Mouse (Mus musculus): ENCODE results near the gene Ankle1. TPM values are rescaled to one million over a fixed set of nuclear protein-coding genes. Genes with fewer than 3 reads are reported as not detected.
A peak's percentile ranks its signal among the peaks of the same experiment; 100 is the strongest.

Ankle1 gene
- polyA plus RNA-seq, 1 experiment from 2014 or later: 30.5 TPM

DNA sequence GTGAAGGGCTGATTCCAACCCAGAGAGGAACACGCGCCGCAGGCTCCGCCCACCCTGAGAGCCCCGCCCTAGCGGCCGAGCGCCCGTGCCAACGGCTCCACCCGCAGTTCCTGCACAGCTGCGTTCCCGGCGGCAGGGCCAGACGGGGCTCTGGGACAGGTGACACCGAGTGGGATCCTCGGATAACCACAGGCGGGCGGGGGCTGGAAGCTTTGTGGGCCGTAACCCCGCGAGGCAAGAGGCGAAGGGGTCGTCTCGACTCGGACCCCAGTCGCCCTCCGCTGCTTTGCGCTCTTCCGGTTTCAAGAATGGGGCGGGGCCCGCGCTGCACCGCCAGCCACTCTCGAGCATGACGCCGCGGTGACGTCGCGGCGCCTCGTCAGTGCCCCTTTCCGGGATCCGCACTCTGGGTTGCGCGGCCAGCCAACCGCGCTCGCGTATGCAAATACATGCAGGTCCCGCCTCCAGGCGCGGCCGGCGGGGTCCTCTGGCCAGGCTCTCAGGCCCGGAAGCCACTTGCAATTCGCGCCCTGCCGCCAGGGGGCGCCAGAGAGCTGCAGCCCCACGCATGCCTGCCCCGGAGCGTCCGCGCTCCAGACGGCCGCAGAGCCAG, 34.5 kb upstream of the Ankle1 start, which contains the start of gene Ocel1:
Gene Ocel1, plus strand, starts transcription at position 63 of the 613 bp plus-strand sequence.
- Histone ChIP-seq H3K9ac (ENCODE audit: low read length) (peak within 1 kb of the TSS; percentile 50; the same call in 1 of the 2 replicates), H3K4me1 (replicated peaks; ENCODE audit: control insufficient read depth, insufficient read depth, low read length) (peaks cover 22% of the 10 kb centered on the region), H3K27ac (ENCODE audit: low read depth) (peak within 1 kb of the TSS; percentile 51; the same call in 1 of the 2 replicates), H3K36me3 (ENCODE audit: control insufficient read depth, insufficient read depth, low read length) (peaks cover 41% of the 10 kb centered on the region), H3K9me3 (ENCODE audit: control insufficient read depth, low read length) (no peaks in the 10 kb centered on the region), H3K27me3 (replicated peaks; ENCODE audit: control insufficient read depth, insufficient read depth, low read length) (no peaks in the 10 kb centered on the region), H3K4me2 (ENCODE audit: low read length) (peak within 1 kb of the TSS; percentile 53), H3K4me3 (ENCODE audit: low read depth, low read length) (peak within 1 kb of the TSS; percentile 68)
- ATAC-seq (replicated peaks; ENCODE audit: low FRiP score, low TSS enrichment, low read depth) (peak; percentile 85), DNase-seq (ENCODE audit: low spot score) (peak; percentile 97)
- WGBS: 1% methylated on average over 67 of the region's 68 CpGs

DNA sequence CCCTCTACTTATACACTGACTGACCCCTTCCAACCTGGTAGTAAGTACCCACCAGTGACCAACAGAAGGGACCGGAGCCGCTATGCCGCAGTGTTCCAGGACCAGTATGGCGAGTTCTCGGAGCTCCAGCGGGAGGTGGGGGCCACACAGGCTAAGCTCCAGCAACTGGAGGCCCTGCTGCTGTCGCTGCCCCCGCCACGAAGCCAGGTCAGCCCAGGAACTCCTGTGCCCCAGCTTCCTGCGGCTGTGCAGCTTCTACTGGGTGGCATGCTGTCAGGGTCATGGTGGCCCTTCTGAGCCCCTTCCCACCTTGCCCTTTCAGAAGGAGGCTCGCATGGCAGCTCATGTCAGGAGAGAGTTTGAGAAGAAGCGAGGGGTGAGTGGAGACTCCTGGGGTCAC, 33.4 kb upstream of the Ankle1 start:
- no peak for DNase-seq (ENCODE audit: low spot score)
- Histone ChIP-seq H3K27me3 (replicated peaks; ENCODE audit: control insufficient read depth, insufficient read depth, low read length) (no peaks in the 10 kb centered on the region), H3K4me1 (replicated peaks; ENCODE audit: control insufficient read depth, insufficient read depth, low read length) (peaks cover 29% of the 10 kb centered on the region), H3K4me2 (ENCODE audit: low read length) (no peak overlapping the region), H3K4me3 (ENCODE audit: low read depth, low read length) (no peak overlapping the region), H3K36me3 (ENCODE audit: control insufficient read depth, insufficient read depth, low read length) (peaks cover 48% of the 10 kb centered on the region), H3K27ac (ENCODE audit: low read depth) (no peak overlapping the region), H3K9me3 (ENCODE audit: control insufficient read depth, low read length) (no peaks in the 10 kb centered on the region), H3K9ac (ENCODE audit: low read length) (no peak overlapping the region)
- WGBS: 86% methylated on average over 12 of the region's 12 CpGs
- no peak for ATAC-seq (replicated peaks; ENCODE audit: low FRiP score, low TSS enrichment, low read depth)

DNA sequence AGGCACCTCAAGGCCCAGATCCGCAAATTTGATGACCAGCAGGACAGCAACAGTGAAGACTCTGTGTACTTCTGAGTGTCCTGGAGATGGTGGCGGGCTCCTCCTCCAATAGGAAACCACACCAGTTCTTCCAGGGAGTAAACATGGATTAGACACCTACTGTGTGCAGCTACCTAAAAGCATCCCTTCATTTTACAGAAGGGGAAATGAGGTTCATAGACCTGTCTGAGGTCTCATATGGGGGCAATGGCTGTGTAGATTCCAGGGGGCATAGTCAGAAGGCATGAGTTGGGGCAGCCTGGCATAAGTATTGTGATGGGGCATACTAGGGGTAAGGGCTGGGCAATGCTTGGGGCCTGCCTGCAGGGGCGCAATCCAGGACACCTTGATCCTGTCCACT, 32.8 kb upstream of the Ankle1 start:
- H3K4me3 ChIP-seq (ENCODE audit: low read depth, low read length): no peak overlapping the region
- 94% methylated on average over 3 of the region's 3 CpGs for WGBS
- no peaks in the 10 kb centered on the region for H3K27me3 ChIP-seq (replicated peaks; ENCODE audit: control insufficient read depth, insufficient read depth, low read length)
- H3K4me1 ChIP-seq (replicated peaks; ENCODE audit: control insufficient read depth, insufficient read depth, low read length): peaks cover 24% of the 10 kb centered on the region
- no peak overlapping the region for H3K4me2 ChIP-seq (ENCODE audit: low read length)
- peaks cover 53% of the 10 kb centered on the region for H3K36me3 ChIP-seq (ENCODE audit: control insufficient read depth, insufficient read depth, low read length)
- ATAC-seq (replicated peaks; ENCODE audit: low FRiP score, low TSS enrichment, low read depth) (no peak), DNase-seq (ENCODE audit: low spot score) (no peak)
- H3K9me3 ChIP-seq (ENCODE audit: control insufficient read depth, low read length): no peaks in the 10 kb centered on the region
- no peak overlapping the region for H3K27ac ChIP-seq (ENCODE audit: low read depth)
- H3K9ac ChIP-seq (ENCODE audit: low read length): no peak overlapping the region

DNA sequence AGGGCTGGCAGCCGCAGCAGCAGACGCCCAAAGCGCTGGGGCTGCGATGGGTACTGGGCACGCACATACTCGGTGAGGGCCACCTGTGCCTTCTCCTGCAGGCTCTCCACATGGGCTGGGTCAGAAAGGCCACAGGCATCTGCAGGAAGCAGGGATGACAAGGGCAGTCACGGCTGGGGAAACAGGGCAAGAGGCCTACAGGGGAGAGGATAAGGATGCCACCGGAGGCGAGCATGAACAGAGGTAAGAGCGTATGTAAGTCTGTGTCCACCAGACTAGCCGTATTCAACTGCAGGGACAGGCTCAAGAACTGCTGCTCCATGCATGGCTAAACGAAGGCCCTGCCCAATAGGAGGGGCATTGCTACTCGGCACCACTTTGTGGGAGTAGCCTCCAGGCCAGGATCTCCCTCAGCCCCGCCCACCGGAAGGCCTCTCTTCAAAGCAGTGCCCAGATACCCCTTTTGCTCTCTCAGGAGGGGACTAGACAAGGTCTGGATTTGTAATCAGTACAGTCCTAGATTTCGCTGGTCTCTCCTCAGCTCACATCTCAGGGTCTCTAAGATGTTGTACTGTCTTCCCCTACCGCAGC, 31.1 kb upstream of the Ankle1 start:
- no peak overlapping the region for H3K27ac ChIP-seq (ENCODE audit: low read depth)
- ATAC-seq (replicated peaks; ENCODE audit: low FRiP score, low TSS enrichment, low read depth): no peak
- 81% methylated on average over 17 of the region's 17 CpGs for WGBS
- H3K4me2 ChIP-seq (ENCODE audit: low read length): no peak overlapping the region
- no peaks in the 10 kb centered on the region for H3K9me3 ChIP-seq (ENCODE audit: control insufficient read depth, low read length)
- no peak overlapping the region for H3K9ac ChIP-seq (ENCODE audit: low read length)
- peaks cover 47% of the 10 kb centered on the region for H3K36me3 ChIP-seq (ENCODE audit: control insufficient read depth, insufficient read depth, low read length)
- no peak for DNase-seq (ENCODE audit: low spot score)
- H3K27me3 ChIP-seq (replicated peaks; ENCODE audit: control insufficient read depth, insufficient read depth, low read length): no peaks in the 10 kb centered on the region
- H3K4me3 ChIP-seq (ENCODE audit: low read depth, low read length): no peak overlapping the region
- H3K4me1 ChIP-seq (replicated peaks; ENCODE audit: control insufficient read depth, insufficient read depth, low read length): peaks cover 31% of the 10 kb centered on the region

DNA sequence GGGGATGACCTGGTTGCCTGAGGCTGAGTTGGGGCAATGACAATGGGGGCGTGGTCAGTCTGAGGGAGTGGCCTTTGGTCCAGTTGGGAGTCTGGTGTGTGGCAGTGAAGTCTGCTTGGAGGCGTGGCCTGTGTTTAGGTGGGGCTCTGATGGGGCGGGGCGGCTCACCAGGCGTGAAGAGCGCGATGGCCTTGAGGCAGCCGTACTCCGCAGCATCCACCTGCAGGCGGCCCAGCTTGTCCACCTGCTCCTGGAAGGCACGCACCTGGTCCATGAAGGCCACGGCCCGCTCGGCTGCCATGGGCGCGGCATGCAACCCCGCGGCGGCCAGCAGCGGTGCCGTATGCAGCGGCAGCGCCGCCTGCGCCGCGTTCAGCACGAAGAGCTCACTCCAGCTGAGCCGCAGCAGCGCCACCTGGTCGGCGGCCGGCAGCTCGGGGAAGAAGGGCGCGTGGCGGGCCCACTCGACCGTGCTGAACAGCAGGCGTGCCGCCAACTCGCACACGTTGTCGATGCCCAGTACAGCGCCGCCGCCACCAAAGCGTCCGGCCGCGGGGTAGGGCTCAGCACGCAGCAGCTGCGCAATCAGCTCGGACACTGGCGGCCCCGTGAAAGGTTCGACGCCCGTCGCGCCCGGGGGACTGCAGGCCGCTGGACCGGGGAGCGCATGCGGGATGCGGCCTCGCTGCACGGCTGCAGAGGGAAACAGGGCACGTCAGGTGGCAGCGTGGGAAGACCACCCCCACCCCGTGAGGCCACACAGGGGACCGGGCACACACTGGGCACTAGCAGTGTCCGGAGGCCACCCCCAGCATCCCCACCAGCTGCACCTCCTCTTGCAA, 30.0 kb upstream of the Ankle1 start:
- H3K9ac ChIP-seq (ENCODE audit: low read length): no peak overlapping the region
- DNase-seq (ENCODE audit: low spot score): peak; percentile 82
- H3K4me1 ChIP-seq (replicated peaks; ENCODE audit: control insufficient read depth, insufficient read depth, low read length): peaks cover 36% of the 10 kb centered on the region
- H3K27me3 ChIP-seq (replicated peaks; ENCODE audit: control insufficient read depth, insufficient read depth, low read length): no peaks in the 10 kb centered on the region
- peaks cover 45% of the 10 kb centered on the region for H3K36me3 ChIP-seq (ENCODE audit: control insufficient read depth, insufficient read depth, low read length)
- no peaks in the 10 kb centered on the region for H3K9me3 ChIP-seq (ENCODE audit: control insufficient read depth, low read length)
- H3K27ac ChIP-seq (ENCODE audit: low read depth): peak overlapping the region; percentile 38; the same call in 1 of the 2 replicates
- ATAC-seq (replicated peaks; ENCODE audit: low FRiP score, low TSS enrichment, low read depth): peak; percentile 42
- H3K4me3 ChIP-seq (ENCODE audit: low read depth, low read length): peak overlapping the region; percentile 17
- peak overlapping the region; percentile 44 for H3K4me2 ChIP-seq (ENCODE audit: low read length)
- WGBS: 11% methylated on average over 64 of the region's 74 CpGs

DNA sequence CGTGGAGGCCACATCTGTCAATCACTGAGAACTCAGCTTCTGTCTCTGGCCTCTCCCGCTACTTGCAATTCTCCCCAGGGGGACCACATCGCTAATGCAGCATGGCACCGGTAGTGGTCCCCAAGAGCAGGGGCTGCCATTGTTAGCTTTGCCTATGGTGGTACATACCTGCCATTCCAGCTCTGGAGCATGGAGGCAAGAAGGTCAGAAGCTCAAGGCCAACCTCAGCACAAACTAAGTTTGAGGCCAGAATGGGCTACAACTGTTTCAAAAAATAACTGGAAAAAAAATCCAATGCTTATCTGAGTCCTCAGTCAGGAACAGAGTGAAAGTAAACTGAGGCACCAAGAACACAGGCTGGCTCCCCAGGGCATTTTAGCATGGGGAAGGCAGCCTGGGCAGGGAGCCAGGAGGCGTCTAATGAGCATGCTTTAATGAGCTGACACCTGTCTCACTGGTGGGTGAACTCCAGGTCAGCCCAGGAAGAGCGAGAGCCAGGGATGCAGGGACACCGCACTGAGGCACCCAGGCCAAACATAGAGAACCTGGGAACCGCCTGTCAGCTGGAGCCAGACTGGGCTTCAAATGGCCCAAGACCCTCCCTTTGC, 29.3 kb upstream of the Ankle1 start:
- ATAC-seq (replicated peaks; ENCODE audit: low FRiP score, low TSS enrichment, low read depth) (no peak), DNase-seq (ENCODE audit: low spot score) (no peak)
- no peaks in the 10 kb centered on the region for H3K9me3 ChIP-seq (ENCODE audit: control insufficient read depth, low read length)
- no peaks in the 10 kb centered on the region for H3K27me3 ChIP-seq (replicated peaks; ENCODE audit: control insufficient read depth, insufficient read depth, low read length)
- peaks cover 45% of the 10 kb centered on the region for H3K36me3 ChIP-seq (ENCODE audit: control insufficient read depth, insufficient read depth, low read length)
- WGBS: 59% methylated on average over 8 of the region's 8 CpGs
- no peak overlapping the region for H3K4me3 ChIP-seq (ENCODE audit: low read depth, low read length)
- H3K27ac ChIP-seq (ENCODE audit: low read depth): 0 out of 2 replicates have a peak overlapping the region, but pooled peaks have one; percentile 38
- no peak overlapping the region for H3K9ac ChIP-seq (ENCODE audit: low read length)
- H3K4me1 ChIP-seq (replicated peaks; ENCODE audit: control insufficient read depth, insufficient read depth, low read length): peaks cover 36% of the 10 kb centered on the region
- H3K4me2 ChIP-seq (ENCODE audit: low read length): peak overlapping the region; percentile 44

DNA sequence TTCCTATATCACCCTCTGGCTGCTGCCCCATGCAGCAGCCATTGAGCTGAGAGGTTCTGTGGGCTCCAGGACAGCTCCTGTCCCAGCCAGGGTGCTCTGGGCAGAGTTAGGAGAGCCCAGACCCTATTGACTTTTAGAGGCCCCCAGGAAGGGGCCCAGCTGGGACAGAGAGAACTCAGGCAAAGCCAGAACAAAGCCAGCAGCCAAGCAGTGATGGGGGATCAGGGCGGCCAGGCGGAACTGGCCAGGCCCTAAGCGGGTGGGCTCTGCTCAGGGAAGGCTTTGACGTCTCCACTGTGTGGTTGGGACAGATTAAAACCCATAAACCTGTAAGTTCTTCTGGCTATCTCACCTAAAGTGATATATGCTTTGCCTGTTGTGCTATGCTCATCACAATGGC, 26.8 kb upstream of the Ankle1 start:
- DNase-seq (ENCODE audit: low spot score) (no peak), ATAC-seq (replicated peaks; ENCODE audit: low FRiP score, low TSS enrichment, low read depth) (no peak)
- H3K9me3 ChIP-seq (ENCODE audit: control insufficient read depth, low read length): no peaks in the 10 kb centered on the region
- peaks cover 50% of the 10 kb centered on the region for H3K4me1 ChIP-seq (replicated peaks; ENCODE audit: control insufficient read depth, insufficient read depth, low read length)
- WGBS: 77% methylated on average over 4 of the region's 4 CpGs
- H3K27ac ChIP-seq (ENCODE audit: low read depth): no peak overlapping the region
- peak overlapping the region; percentile 97 for H3K4me2 ChIP-seq (ENCODE audit: low read length)
- no peaks in the 10 kb centered on the region for H3K27me3 ChIP-seq (replicated peaks; ENCODE audit: control insufficient read depth, insufficient read depth, low read length)
- H3K36me3 ChIP-seq (ENCODE audit: control insufficient read depth, insufficient read depth, low read length): peaks cover 30% of the 10 kb centered on the region
- H3K9ac ChIP-seq (ENCODE audit: low read length): no peak overlapping the region
- no peak overlapping the region for H3K4me3 ChIP-seq (ENCODE audit: low read depth, low read length)

DNA sequence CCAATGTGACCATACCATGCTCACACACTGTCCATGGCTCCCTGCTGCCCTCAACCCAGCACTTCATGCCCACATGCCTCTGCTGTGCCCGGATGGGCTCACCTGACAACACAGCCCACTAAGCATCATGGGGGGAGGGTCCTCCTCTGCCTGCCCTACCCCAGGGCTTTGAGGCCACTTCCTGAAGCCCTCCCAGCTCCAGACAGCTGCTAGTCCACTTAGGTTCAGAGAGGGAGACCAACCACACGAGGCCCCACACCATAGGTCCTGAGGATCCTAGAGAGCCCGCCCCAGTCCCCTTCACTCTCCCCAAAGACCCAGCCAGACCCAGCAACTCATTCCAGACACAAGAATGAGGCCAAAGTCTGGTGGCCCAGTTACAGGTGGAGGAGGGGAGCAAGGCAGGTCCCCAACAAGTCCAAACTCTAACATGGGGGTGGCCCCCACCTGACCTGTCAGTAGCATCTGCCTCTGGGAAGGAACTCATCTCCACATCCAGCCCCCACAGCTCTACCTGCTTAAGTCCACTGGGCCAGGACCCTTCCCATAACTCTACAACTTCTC, 26.2 kb upstream of the Ankle1 start:
- no peak for DNase-seq (ENCODE audit: low spot score)
- H3K4me1 ChIP-seq (replicated peaks; ENCODE audit: control insufficient read depth, insufficient read depth, low read length): peaks cover 50% of the 10 kb centered on the region
- H3K27me3 ChIP-seq (replicated peaks; ENCODE audit: control insufficient read depth, insufficient read depth, low read length): no peaks in the 10 kb centered on the region
- H3K9ac ChIP-seq (ENCODE audit: low read length): peak overlapping the region; percentile 85
- peak overlapping the region; percentile 97 for H3K4me2 ChIP-seq (ENCODE audit: low read length)
- ATAC-seq (replicated peaks; ENCODE audit: low FRiP score, low TSS enrichment, low read depth): no peak
- H3K36me3 ChIP-seq (ENCODE audit: control insufficient read depth, insufficient read depth, low read length): peaks cover 24% of the 10 kb centered on the region
- H3K27ac ChIP-seq (ENCODE audit: low read depth): no peak overlapping the region
- 64% methylated on average over 3 of the region's 3 CpGs for WGBS
- H3K9me3 ChIP-seq (ENCODE audit: control insufficient read depth, low read length): no peaks in the 10 kb centered on the region
- peak overlapping the region; percentile 93 for H3K4me3 ChIP-seq (ENCODE audit: low read depth, low read length)

Data from intestine, embryonic 14.5 days (tissue).